Mouse (Mus musculus) myocyte (in vitro differentiated cells): ENCODE data around the gene Olfr1417.

Source experiments
- E2F4 ChIP-seq: IDR thresholded peaks from one replicate; pipeline ENCODE4 v1.6.1; 2011; ENCODE audit warnings: mild to moderate bottlenecking, control low read depth, moderate library complexity; ENCODE audit not compliant: insufficient read depth
- MAX ChIP-seq: IDR thresholded peaks from one replicate; pipeline ENCODE4 v1.6.1; 2011; ENCODE audit warnings: low read depth, mild to moderate bottlenecking, control low read depth
- MYOD1 ChIP-seq, 3 experiments: IDR thresholded peaks; one replicate each; pipeline ENCODE4 v1.6.1; 2011; ENCODE audit warnings: control low read depth in 2 of 3, low read depth in 2 of 3, mild to moderate bottlenecking in 2 of 3, moderate library complexity in 1 of 3; ENCODE audit not compliant: insufficient read length in 2 of 3, control insufficient read depth in 1 of 3
- MYOG ChIP-seq, 3 experiments: IDR thresholded peaks; one replicate each; pipeline ENCODE4 v1.6.1; 2011; ENCODE audit warnings: control low read depth in 2 of 3, low read depth in 2 of 3, mild to moderate bottlenecking in 2 of 3; ENCODE audit not compliant: insufficient read length in 2 of 3, control insufficient read depth in 1 of 3, insufficient read depth in 1 of 3
- POLR2A ChIP-seq: IDR thresholded peaks from one replicate; pipeline ENCODE4 v1.6.1; 2011; ENCODE audit warnings: low read depth, mild to moderate bottlenecking, control low read depth, moderate library complexity; ENCODE audit not compliant: insufficient read length
- POLR2AphosphoS2 ChIP-seq: IDR thresholded peaks from one replicate; pipeline ENCODE4 v1.6.1; 2011; ENCODE audit warnings: low read depth, control low read depth; ENCODE audit not compliant: insufficient read length
- TCF12 ChIP-seq: IDR thresholded peaks from one replicate; pipeline ENCODE4 v1.6.1; 2011; ENCODE audit warnings: mild to moderate bottlenecking, control low read depth; ENCODE audit not compliant: poor library complexity, insufficient read depth, severe bottlenecking
- USF1 ChIP-seq: IDR thresholded peaks from one replicate; pipeline ENCODE4 v1.6.1; 2011; ENCODE audit warnings: low read depth, mild to moderate bottlenecking, control low read depth, moderate library complexity

GRCm38 (mm10) chr19:11819143-11819700 is 19.8 kb downstream of the Olfr1417 start, which contains the start of gene Stx3:
- TF ChIP-seq POLR2A (no peak), MYOD1 (IDR thresholded peaks at IDR 0.05; ENCODE audit: control insufficient read depth in 1 of 3, insufficient read length in 2 of 3, low read depth in 2 of 3) (no peak), TCF12 (no peak), MAX (no peak), USF1 (no peak), POLR2AphosphoS2 (no peak), MYOG (IDR thresholded peaks at IDR 0.05; ENCODE audit: control insufficient read depth in 1 of 3, insufficient read depth in 1 of 3, insufficient read length in 2 of 3, low read depth in 2 of 3) (no peak), E2F4 (no peak)
